Mouse (Mus musculus) neural tube, embryonic 14.5 days (tissue): ENCODE results near the gene Dlgap1. TPM values are rescaled to one million over a fixed set of nuclear protein-coding genes. Genes with fewer than 3 reads are reported as not detected.

ENCODE experiments used
- ATAC-seq: fragments of 200-750 bp; cut with Nextera tagmentation; 2 replicates; pipeline ENCODE4 v1.8.0; 2017; ENCODE audit warnings: low read depth, mild to moderate bottlenecking, moderate TSS enrichment, moderate library complexity
- H3K27ac ChIP-seq: fragments of 300-500 bp; sonication (generic); 2 replicates; pipeline ENCODE4 v1.5.1; 2014; ENCODE audit warnings: low read depth, mild to moderate bottlenecking, control low read depth, low read length, moderate library complexity, mixed read lengths
- H3K27me3 ChIP-seq: fragments of 300-500 bp; sonication (generic); 2 replicates; pipeline ENCODE4 v1.6.1; 2014; ENCODE audit warnings: low read length; ENCODE audit not compliant: control insufficient read depth, insufficient read depth
- H3K36me3 ChIP-seq: fragments of 300-500 bp; sonication (generic); 2 replicates; pipeline ENCODE4 v1.6.1; 2014; ENCODE audit warnings: low read length, mixed read lengths; ENCODE audit not compliant: control insufficient read depth, insufficient read depth
- H3K4me1 ChIP-seq: fragments of 300-500 bp; sonication (generic); 2 replicates; pipeline ENCODE4 v1.6.1; 2014; ENCODE audit warnings: low read length; ENCODE audit not compliant: control insufficient read depth, insufficient read depth
- H3K4me2 ChIP-seq: fragments of 300-500 bp; sonication (generic); 2 replicates; pipeline ENCODE4 v1.6.1; 2014; ENCODE audit warnings: mild to moderate bottlenecking, low read depth, low read length, control low read depth
- H3K4me3 ChIP-seq: fragments of 300-500 bp; sonication (generic); 2 replicates; pipeline ENCODE4 v1.5.1; 2014; ENCODE audit warnings: low read depth, low read length, control low read depth, mixed read lengths
- H3K9ac ChIP-seq: fragments of 300-500 bp; sonication (generic); replicated peaks from 2 replicates; pipeline ENCODE4 v1.6.1; 2014; ENCODE audit warnings: low read depth, mild to moderate bottlenecking, control low read depth, low read length, mixed read lengths
- H3K9me3 ChIP-seq: fragments of 300-500 bp; sonication (generic); 2 replicates; pipeline ENCODE4 v1.6.1; 2016; ENCODE audit warnings: low read length; ENCODE audit not compliant: control insufficient read depth
- WGBS: fragments of 180-500 bp; shearing (Covaris S2); extraction: QIAGEN DNeasy Blood & Tissue Kit; methylation state at CpG from one replicate; pipeline ENCODE4 v1.1.7; 2014; 5-methylcytosine and 5-hydroxymethylcytosine counted together
- polyA plus RNA-seq: library from polyadenylated mRNA; unstranded; fragments of >200 nt; fragmentation: Nextera tagmentation; extraction: Ambion mirVana; gene quantifications from 2 replicates; pipeline ENCODE4 v1.2.1, GENCODE M21; 2014

Dlgap1 gene
- polyA plus RNA-seq, 1 experiment from 2014 or later: 51.0 TPM

DNA sequence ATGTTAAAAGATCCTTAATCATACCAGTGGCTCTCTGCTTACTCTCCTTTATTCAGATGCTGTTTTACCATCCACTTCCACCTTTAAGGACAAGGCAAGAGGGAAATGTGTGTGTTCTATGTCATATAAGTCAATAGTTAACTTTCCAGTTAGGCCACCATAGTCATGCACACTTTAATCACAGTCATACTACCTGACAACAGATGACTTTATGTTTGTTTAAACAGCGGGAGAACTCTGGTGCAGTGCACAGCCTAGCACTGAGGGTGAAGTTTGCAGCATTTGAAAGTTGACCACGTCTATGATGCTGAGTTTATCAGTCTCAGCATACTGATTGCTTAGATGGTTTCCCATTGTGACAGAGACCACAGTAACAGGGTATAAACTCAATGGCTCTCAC is 433.0 kb downstream of the Dlgap1 start:
- H3K27ac ChIP-seq: no peak overlapping the region
- H3K4me3 ChIP-seq: no peak overlapping the region
- no peak overlapping the region for H3K9ac ChIP-seq
- no peaks in the 10 kb centered on the region for H3K36me3 ChIP-seq
- H3K9me3 ChIP-seq: no peaks in the 10 kb centered on the region
- H3K27me3 ChIP-seq: no peaks in the 10 kb centered on the region
- 0 out of 2 replicates have a peak, but pooled peaks cover 4% of the 10 kb centered on the region for H3K4me1 ChIP-seq
- WGBS: 71% methylated on average over 2 of the region's 2 CpGs
- no peak for ATAC-seq
- H3K4me2 ChIP-seq: no peak overlapping the region

DNA sequence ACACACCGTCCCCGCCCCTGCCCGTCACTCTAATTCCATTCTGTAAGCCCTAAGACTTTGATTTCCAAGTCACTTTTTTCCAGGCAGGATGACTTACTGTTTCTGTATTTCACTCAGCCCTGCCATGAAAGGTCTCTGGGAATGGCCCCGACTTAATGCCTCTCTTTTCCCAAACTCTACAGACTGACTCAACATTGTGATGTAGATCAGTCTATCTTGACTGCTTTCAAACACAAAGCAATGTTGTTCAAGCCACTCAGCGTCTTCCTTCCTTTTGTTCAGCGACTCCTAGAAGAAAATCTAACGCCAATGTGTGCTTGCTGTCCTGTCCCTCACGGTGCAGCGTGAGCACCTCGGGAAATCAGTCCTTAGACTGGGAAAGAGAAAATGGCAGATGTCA is 434.9 kb downstream of the Dlgap1 start:
- no peak for ATAC-seq
- H3K27ac ChIP-seq: no peak overlapping the region

DNA sequence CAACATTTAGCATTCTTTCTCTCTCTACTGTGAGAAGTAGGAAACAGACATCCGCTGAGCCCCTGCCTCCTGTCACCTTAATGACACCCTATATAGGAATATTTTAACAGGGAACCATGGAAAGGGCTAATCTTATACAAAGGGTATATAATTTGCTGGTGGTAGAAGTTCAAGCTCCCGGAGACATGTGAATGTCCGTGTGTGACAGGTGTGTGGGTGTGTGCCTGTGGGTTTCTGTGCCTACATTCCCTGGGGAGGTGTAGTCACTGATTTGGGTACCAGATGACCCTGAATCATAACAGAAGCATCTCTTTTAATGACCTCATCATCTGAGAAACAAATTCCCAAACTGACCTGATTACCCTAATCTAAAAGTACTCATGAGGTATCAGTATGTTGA is 445.3 kb downstream of the Dlgap1 start:
- no peak overlapping the region for H3K9ac ChIP-seq
- H3K36me3 ChIP-seq: no peaks in the 10 kb centered on the region
- no peaks in the 10 kb centered on the region for H3K4me1 ChIP-seq
- H3K27me3 ChIP-seq: no peaks in the 10 kb centered on the region
- H3K9me3 ChIP-seq: no peaks in the 10 kb centered on the region
- no peak overlapping the region for H3K4me2 ChIP-seq
- 89% methylated on average over 3 of the region's 3 CpGs for WGBS
- no peak for ATAC-seq
- H3K4me3 ChIP-seq: no peak overlapping the region
- no peak overlapping the region for H3K27ac ChIP-seq

More for the DNA sequence above, 434.9 kb downstream of the Dlgap1 start:
- H3K36me3 ChIP-seq: no peaks in the 10 kb centered on the region
- no peaks in the 10 kb centered on the region for H3K27me3 ChIP-seq
- H3K4me1 ChIP-seq: no peaks in the 10 kb centered on the region
- H3K4me2 ChIP-seq: no peak overlapping the region
- H3K9ac ChIP-seq: no peak overlapping the region
- WGBS: 22% methylated on average over 10 of the region's 10 CpGs
- no peak overlapping the region for H3K4me3 ChIP-seq
- no peaks in the 10 kb centered on the region for H3K9me3 ChIP-seq

DNA sequence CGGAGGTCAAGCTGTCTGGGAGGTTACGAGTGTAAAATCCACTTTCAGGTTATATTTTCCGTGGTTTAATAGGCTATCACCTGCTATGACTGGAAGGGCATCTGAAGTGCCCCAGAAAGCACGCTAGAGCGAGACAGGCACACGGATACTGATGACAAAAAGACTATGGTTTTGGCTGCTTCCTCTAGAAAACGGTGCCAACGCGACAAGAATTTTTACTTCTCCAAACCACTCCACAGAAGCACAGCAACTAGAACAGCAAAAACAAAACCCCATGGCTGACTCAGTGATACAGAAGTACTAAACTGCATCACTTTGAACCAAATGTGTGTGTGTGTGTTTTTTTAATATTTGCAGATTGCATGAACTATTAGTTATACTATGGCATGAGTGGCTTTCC is 459.0 kb downstream of the Dlgap1 start:
- Histone ChIP-seq H3K27ac (no peak overlapping the region), H3K4me1 (no peaks in the 10 kb centered on the region), H3K4me2 (no peak overlapping the region), H3K27me3 (no peaks in the 10 kb centered on the region), H3K9ac (no peak overlapping the region), H3K9me3 (no peaks in the 10 kb centered on the region), H3K4me3 (no peak overlapping the region), H3K36me3 (no peaks in the 10 kb centered on the region)
- WGBS: 89% methylated on average over 9 of the region's 9 CpGs
- no peak for ATAC-seq

DNA sequence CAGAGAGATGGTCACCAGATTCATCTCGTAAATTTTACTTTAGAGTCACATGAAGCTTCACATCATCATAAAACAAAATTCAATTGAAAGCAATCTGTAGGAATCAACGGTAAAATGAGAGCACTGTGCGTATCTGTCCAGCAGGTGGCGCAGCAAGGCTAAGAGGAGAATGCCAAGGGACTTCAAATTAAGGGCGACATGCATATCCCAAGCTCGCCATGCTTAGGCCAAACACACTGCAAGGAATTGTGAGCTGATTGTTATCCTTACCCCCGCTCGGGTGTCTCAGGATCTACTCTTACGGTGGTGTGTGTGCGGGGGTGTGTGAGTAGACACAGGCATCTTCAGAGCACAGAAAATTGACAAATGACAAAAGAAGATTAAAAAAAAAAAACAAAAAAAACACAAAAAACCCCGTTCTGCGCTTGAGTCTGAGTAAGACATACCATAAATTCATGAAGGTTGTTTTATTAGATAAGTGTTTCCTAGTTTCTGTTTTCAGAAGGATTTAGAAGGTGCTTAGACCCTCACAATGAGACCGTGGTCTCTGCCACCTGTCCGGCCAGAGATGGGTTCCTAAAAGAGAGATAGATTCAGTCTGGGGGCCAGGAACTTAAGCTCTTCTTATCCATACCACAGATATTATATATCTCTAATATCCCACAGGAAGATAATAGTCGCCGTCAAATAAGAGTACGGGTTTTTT is 461.0 kb downstream of the Dlgap1 start:
- Histone ChIP-seq H3K4me1 (no peaks in the 10 kb centered on the region), H3K9me3 (no peaks in the 10 kb centered on the region), H3K9ac (peak overlapping the region; percentile 42; the same call in 1 of the 2 replicates), H3K4me2 (peak overlapping the region; percentile 46; the same call in 1 of the 2 replicates), H3K27me3 (no peaks in the 10 kb centered on the region), H3K27ac (no peak overlapping the region), H3K4me3 (no peak overlapping the region), H3K36me3 (no peaks in the 10 kb centered on the region)
- 15% methylated on average over 17 of the region's 17 CpGs for WGBS
- ATAC-seq: peak; percentile 88

DNA sequence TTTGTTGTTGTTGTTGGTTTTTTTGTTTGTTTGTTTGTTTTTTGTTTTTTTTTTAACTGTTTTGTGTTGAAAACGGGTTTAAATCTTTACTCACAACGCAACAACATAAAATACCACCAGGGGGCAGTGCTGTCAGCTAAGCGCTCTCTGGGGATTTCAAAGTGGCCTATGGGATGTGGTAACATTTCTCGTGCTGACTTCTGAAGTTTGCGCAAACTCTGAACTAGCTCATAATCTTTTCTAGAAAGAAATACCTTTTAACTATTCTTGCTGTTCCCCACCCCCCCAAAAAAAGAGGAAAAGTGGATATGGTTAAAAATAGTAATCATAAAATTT is 461.5 kb downstream of the Dlgap1 start:
- Histone ChIP-seq H3K27me3 (no peaks in the 10 kb centered on the region), H3K4me1 (no peaks in the 10 kb centered on the region), H3K4me3 (no peak overlapping the region), H3K9me3 (no peaks in the 10 kb centered on the region), H3K4me2 (no peak overlapping the region), H3K9ac (no peak overlapping the region), H3K27ac (no peak overlapping the region), H3K36me3 (no peaks in the 10 kb centered on the region)
- WGBS: 16% methylated on average over 5 of the region's 5 CpGs
- ATAC-seq: no peak

DNA sequence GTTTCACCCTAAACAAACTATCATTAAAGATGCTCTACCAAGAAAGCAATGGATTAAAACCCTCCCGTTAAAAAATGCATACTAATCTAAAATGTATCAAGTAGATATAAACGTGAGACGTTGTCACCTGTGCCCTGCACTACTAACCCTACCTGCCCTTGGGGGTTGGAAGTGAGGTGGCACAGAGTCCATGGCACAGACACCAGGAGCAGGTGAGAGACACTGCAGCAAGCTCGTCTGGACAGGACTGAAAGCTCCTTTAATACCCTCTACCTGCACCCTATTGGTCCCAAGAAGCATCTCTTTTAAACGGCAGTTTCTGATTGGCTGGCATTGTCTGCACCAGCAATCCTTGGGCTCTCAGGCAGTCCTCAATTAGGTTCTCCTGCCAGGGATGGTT is 464.0 kb downstream of the Dlgap1 start:
- Histone ChIP-seq H3K9me3 (no peaks in the 10 kb centered on the region), H3K27ac (no peak overlapping the region), H3K4me1 (no peaks in the 10 kb centered on the region), H3K4me3 (no peak overlapping the region), H3K9ac (no peak overlapping the region), H3K4me2 (no peak overlapping the region), H3K36me3 (no peaks in the 10 kb centered on the region), H3K27me3 (no peaks in the 10 kb centered on the region)
- ATAC-seq: no peak
- WGBS: 79% methylated on average over 5 of the region's 5 CpGs

DNA sequence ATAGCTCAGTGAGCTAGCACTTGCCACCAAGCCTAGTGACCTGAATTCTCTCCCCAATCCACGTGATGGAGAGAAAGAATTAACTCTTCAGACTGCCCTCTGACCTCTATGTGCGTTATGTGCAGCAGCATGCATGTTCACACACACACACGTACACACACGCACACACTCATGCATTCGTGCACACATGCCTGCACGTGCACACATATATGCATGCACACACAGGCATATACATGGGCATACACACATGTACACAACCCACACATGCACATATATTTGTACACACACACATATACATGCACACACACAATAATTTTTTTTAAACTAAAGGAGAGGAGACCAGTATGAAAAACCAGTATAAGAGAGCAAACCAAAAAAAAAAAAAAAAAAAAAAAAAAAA is 465.7 kb downstream of the Dlgap1 start:
- Histone ChIP-seq H3K4me2 (no peak overlapping the region), H3K36me3 (no peaks in the 10 kb centered on the region), H3K9me3 (no peaks in the 10 kb centered on the region), H3K9ac (no peak overlapping the region), H3K4me1 (no peaks in the 10 kb centered on the region), H3K4me3 (no peak overlapping the region), H3K27ac (no peak overlapping the region), H3K27me3 (no peaks in the 10 kb centered on the region)
- no peak for ATAC-seq
- 68% methylated on average over 6 of the region's 6 CpGs for WGBS

DNA sequence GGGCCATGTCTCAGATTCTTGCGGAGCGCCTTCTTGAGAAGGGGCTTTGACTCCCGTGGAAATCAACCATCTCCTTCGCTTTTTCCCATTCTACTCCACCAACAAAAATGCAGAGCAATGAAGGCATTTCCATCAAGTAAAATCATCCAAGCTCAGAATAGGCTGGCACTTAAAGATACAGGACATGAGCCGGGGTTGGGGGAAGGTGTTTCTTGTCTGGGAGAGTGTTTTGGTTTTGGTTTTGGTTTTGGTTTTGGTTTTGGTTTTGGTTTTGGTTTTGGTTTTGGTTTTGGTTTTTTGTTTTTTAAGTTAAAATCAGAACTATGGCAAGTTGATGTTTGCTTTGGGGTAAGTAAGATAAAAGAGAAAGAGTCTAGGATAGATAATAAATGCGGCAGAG is 466.7 kb downstream of the Dlgap1 start:
- H3K9me3 ChIP-seq: no peaks in the 10 kb centered on the region
- H3K27ac ChIP-seq: no peak overlapping the region
- H3K36me3 ChIP-seq: no peaks in the 10 kb centered on the region
- H3K4me3 ChIP-seq: no peak overlapping the region
- H3K4me1 ChIP-seq: no peaks in the 10 kb centered on the region
- no peak overlapping the region for H3K4me2 ChIP-seq
- H3K9ac ChIP-seq: no peak overlapping the region
- H3K27me3 ChIP-seq: no peaks in the 10 kb centered on the region
- no peak for ATAC-seq
- WGBS: 90% methylated on average over 6 of the region's 6 CpGs
